Mouse (Mus musculus): Measurements from ENCODE around the gene Phyh. TPM values are rescaled to one million over a fixed set of nuclear protein-coding genes. Genes with fewer than 3 reads are reported as not detected.

Gene Phyh
- polyA plus RNA-seq (2017; shearing (Covaris generic)): 10 to 100 TPM; 67.9 to 98.4 TPM

DNA sequence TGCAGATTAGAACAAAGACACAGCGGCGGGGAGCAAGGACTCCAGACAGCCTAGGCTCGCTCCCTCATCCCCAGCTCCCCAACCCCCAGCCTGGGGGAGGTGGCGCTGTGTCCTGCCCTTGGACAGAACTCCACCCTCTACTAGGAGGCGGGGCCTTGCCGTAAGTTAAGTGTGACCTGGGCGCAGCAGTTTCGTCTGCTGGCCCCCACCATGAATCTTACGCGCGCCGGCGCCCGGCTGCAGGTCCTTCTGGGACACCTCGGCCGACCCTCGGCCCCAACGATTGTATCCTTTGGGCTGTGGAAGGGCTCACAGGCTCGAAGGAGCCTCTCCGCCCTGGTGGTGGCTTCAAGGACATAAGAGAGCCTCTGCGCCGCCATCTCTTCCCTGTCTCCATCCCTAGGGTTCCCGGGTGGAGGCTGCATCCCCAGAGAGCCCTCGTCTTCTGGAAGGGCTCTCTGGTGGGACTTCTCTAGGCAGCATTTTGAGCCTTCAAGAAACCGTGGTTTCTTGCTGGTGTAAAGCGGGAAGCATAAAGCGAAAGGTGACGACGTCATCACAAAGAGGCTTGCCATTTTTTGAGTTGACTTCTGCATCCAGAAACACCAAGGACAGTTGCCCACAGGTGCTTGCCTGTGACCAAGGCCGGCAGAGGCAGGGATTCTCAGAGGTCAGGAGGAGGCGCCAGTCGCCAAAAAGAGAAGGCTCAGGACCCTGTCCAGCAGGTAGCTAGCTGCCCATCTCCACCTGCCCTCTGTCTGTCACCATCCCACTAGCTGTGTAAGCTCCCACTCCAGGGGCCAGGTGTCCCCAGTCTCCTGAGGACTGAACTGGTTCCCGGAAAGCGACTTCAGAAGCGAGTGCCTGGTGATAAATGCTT, at the start of gene Phyh:
Gene Phyh, plus strand, starts transcription at position 160 of the 880 bp plus-strand sequence.

DNA sequence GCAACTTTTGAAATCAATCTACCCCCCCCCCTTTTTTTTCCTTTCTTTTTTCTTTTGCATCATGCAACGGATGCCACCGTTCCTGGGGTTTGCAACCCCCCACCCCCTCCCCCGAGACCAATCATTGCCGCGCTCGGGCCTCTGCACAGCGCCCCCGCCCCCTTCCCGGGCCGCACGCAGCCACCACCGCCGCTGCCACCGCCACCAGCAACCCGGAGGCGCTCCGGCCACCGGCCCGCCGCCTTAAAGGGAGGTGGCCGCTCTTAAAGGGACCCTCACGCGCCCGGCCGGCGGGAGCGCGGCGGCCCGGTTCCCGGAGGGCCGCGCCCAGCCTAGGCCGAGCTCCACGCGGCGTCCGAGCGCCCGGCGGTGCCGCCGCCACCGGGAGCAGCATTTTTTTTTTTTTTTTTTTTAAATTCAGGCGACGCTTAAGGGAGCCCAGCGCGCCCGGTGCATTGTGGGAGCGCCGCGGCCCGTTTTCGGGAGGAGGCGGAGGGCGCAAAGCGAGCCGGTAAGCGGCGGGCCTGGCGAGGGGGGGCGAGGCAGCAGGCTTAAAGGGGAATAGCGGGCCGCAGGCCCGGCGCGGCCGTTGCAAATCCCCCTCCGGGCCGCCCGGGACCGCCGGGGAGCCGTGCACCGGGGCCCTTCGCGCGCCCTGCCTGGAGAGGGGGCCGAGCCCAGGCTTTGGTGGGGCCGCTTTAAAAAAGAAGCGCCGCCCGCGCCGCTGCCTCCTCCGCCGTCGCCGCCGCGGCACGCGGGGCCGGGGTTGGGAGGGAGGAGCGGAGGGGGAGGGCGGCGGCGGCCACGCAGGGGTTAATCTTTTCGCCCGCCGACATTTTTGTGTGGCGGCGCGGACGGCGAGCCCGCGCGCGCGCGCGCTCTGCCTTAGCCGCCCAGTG, 37.2 kb upstream of the Phyh start, which contains the start of gene Sephs1:
Gene Sephs1, plus strand, starts transcription at position 215 of the 899 bp plus-strand sequence.

DNA sequence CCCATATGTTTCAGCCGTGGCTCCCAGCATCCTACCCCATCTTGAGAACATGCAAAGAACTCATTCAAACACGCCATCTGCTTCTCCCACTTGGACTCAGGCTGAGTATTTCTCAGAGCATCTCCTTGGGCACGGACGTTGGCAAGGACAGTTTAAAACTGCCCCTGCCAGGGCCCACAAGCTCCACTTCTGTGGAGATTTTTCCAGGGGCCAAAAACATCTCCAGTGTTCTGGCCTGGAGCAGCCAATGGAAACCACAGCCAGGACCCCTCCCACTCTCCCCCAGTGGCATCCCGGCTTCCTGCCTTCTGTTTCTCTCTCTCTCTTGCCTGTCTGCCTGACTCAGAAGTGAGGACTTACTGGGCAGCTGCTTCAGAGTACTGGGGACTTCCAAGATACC, 57.0 kb downstream of the Phyh start, which contains the start of gene Ucma:
Gene Ucma, plus strand, starts transcription at position 316 of the 400 bp plus-strand sequence.

Other genes with a start within 250 kb of the Phyh start
- gene Bend7, start 201.2 kb upstream of the Phyh start, polyA plus RNA-seq (2017; shearing (Covaris generic)): under 1 TPM in 1 of 2 experiments, not detected in 1; 0.11 TPM
- 10 to 100 TPM; 36.0 to 39.0 TPM for gene Sephs1, start 37.5 kb upstream of the Phyh start, polyA plus RNA-seq (2017; shearing (Covaris generic))
- gene Ucma, start 57.1 kb downstream of the Phyh start, polyA plus RNA-seq (2017; shearing (Covaris generic)): not detected
- gene Mcm10, start 93.8 kb downstream of the Phyh start, polyA plus RNA-seq (2017; shearing (Covaris generic)): 1 to 10 TPM; 4.9 to 9.1 TPM
- gene Optn, start 145.0 kb downstream of the Phyh start, polyA plus RNA-seq (2017; shearing (Covaris generic)): 1 to 10 TPM; 1.5 to 3.4 TPM
- gene Ccdc3, start 218.8 kb downstream of the Phyh start, polyA plus RNA-seq (2017; shearing (Covaris generic)): under 1 TPM in 1 of 2 experiments, not detected in 1; 0.06 TPM

Data from activated CD4-positive, CD25-positive, alpha-beta regulatory T cell (primary cell).